11 mouse cellular contexts compared by ENCODE assay signal in the genomic region with DNA sequence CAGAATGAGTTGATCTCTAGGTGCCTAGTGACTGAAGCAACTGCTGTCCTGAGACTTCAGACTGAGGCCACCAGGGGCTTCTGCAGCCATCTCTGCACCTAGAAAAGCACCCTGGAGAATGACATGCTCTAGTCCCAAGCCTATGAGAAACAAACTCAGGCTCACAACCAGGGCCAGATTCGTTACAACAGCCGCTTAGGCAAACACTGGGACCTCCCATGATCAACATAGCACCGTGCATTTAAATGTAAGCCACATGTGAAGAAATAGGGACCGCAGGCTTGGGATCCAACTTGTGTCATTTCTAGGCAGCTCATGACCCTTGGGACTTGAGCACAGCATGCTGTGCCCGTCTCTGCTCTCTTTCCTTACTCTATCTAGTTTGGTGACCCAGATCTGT. TPM values are rescaled to one million over a fixed set of nuclear protein-coding genes. Genes with fewer than 3 reads are reported as not detected.
DNase-seq lines count a peak whose midpoint lies in the region; ATAC-seq and TF ChIP-seq lines count a peak whose summit lies in the region.
"Had no signal": no experiment of that assay in that cellular context is flagged by ENCODE, and none has a peak within 500 bp of the region (broad histone marks: within the 10 kb centered on the region; RNA-seq: fewer than 3 reads in every experiment).

No protein-coding gene starts in this region.

- H3K4me3 ChIP-seq in hindbrain, embryonic 13.5 days, result peak overlapping the region; percentile 57
- H3K4me3 ChIP-seq in hindbrain, embryonic 10.5 days, result no peak overlapping the region
- H3K4me3 ChIP-seq in cortical plate, adult 2 months (ENCODE audit: insufficient read depth, low read length), result peak overlapping the region; percentile 52; the same call in 1 of the 2 replicates
- H3K4me3 ChIP-seq in forebrain, embryonic 14.5 days (ENCODE audit: low read depth, low read length), result 0 out of 2 replicates have a peak overlapping the region, but pooled peaks have one; percentile 26
- no peak overlapping the region; the same call in 1 of the 2 replicates for H3K4me3 ChIP-seq in midbrain, embryonic 14.5 days (replicated peaks; ENCODE audit: low read depth, low read length)

- intact Hi-C loops in left cerebral cortex, postnatal 10 days (cut with DNase I), result no loop called here

- TF ChIP-seq CTCF in cortical plate, adult 2 months (IDR thresholded peaks at IDR 0.05; ENCODE audit: extremely low read depth, insufficient read depth, low read length), result no peak

- peak overlapping the region; percentile 79 for H3K27ac ChIP-seq in hindbrain, embryonic 13.5 days
- H3K27ac ChIP-seq in hindbrain, embryonic 10.5 days, result no peak overlapping the region
- H3K27ac ChIP-seq in cortical plate, adult 2 months (ENCODE audit: insufficient read depth, low read length), result no peak overlapping the region
- H3K27ac ChIP-seq in forebrain, embryonic 14.5 days (ENCODE audit: low read depth, low read length), result peak overlapping the region; percentile 85; the same call in 1 of the 2 replicates
- H3K27ac ChIP-seq in midbrain, embryonic 14.5 days (replicated peaks; ENCODE audit: low read depth, low read length), result peak overlapping the region; percentile 85; the same call in 1 of the 2 replicates

- no peak overlapping the region for H3K9ac ChIP-seq in hindbrain, embryonic 13.5 days
- H3K9ac ChIP-seq in forebrain, embryonic 14.5 days (ENCODE audit: low read length), result no peak overlapping the region
- H3K9ac ChIP-seq in midbrain, embryonic 14.5 days (replicated peaks; ENCODE audit: low read length), result no peak overlapping the region

- peak overlapping the region; percentile 90 for H3K4me2 ChIP-seq in hindbrain, embryonic 13.5 days
- peak overlapping the region; percentile 85 for H3K4me2 ChIP-seq in forebrain, embryonic 14.5 days (ENCODE audit: low read length)
- peak overlapping the region; percentile 91 for H3K4me2 ChIP-seq in midbrain, embryonic 14.5 days (ENCODE audit: low read length)

- H3K36me3 ChIP-seq in hindbrain, embryonic 13.5 days, result no peaks in the 10 kb centered on the region
- peaks cover 8% of the 10 kb centered on the region; the same call in 1 of the 2 replicates for H3K36me3 ChIP-seq in hindbrain, embryonic 10.5 days
- 0 out of 2 replicates have a peak, but pooled peaks cover 3% of the 10 kb centered on the region for H3K36me3 ChIP-seq in forebrain, embryonic 14.5 days (ENCODE audit: control insufficient read depth, insufficient read depth, low read length)
- H3K36me3 ChIP-seq in midbrain, embryonic 14.5 days (ENCODE audit: control insufficient read depth, insufficient read depth, low read length), result no peaks in the 10 kb centered on the region

- TF ChIP-seq POLR2A in cortical plate, adult 2 months (IDR thresholded peaks at IDR 0.05; ENCODE audit: extremely low read depth, insufficient read depth, low read length), result no peak

- H3K27me3 ChIP-seq in hindbrain, embryonic 13.5 days, result no peaks in the 10 kb centered on the region
- no peaks in the 10 kb centered on the region for H3K27me3 ChIP-seq in hindbrain, embryonic 10.5 days (ENCODE audit: insufficient read depth, poor library complexity, severe bottlenecking)
- H3K27me3 ChIP-seq in forebrain, embryonic 14.5 days (replicated peaks; ENCODE audit: control insufficient read depth, insufficient read depth, low read length), result no peaks in the 10 kb centered on the region
- no peaks in the 10 kb centered on the region for H3K27me3 ChIP-seq in midbrain, embryonic 14.5 days (ENCODE audit: control insufficient read depth, insufficient read depth, low read length)
- H3K27me3 ChIP-seq: CH12.LX had no signal

- WGBS in hindbrain, embryonic 13.5 days, result 82% methylated on average over 5 of the region's 5 CpGs
- WGBS in hindbrain, embryonic 10.5 days, result 76% methylated on average over 5 of the region's 5 CpGs
- WGBS in forebrain, embryonic 14.5 days, result 75% methylated on average over 5 of the region's 5 CpGs
- WGBS in midbrain, embryonic 14.5 days, result 89% methylated on average over 5 of the region's 5 CpGs

- no peak for ATAC-seq in hindbrain, embryonic 13.5 days (ENCODE audit: low FRiP score)
- no peak for ATAC-seq in forebrain, embryonic 14.5 days
- no peak for ATAC-seq in midbrain, embryonic 14.5 days (ENCODE audit: low FRiP score, low TSS enrichment)

- H3K9me3 ChIP-seq in hindbrain, embryonic 13.5 days, result no peaks in the 10 kb centered on the region
- H3K9me3 ChIP-seq in hindbrain, embryonic 10.5 days, result no peaks in the 10 kb centered on the region
- no peaks in the 10 kb centered on the region for H3K9me3 ChIP-seq in forebrain, embryonic 14.5 days (replicated peaks; ENCODE audit: control insufficient read depth, low read length)
- H3K9me3 ChIP-seq in midbrain, embryonic 14.5 days (ENCODE audit: control insufficient read depth, low read length), result no peaks in the 10 kb centered on the region

- H3K4me1 ChIP-seq in hindbrain, embryonic 13.5 days (replicated peaks), result peaks cover 66% of the 10 kb centered on the region
- peaks cover 75% of the 10 kb centered on the region for H3K4me1 ChIP-seq in hindbrain, embryonic 10.5 days (replicated peaks)
- peaks cover 19% of the 10 kb centered on the region for H3K4me1 ChIP-seq in cortical plate, adult 2 months (ENCODE audit: control insufficient read depth, insufficient read depth, low read length)
- peaks cover 59% of the 10 kb centered on the region for H3K4me1 ChIP-seq in forebrain, embryonic 14.5 days (ENCODE audit: control insufficient read depth, insufficient read depth, low read length)
- peaks cover 59% of the 10 kb centered on the region for H3K4me1 ChIP-seq in midbrain, embryonic 14.5 days (ENCODE audit: control insufficient read depth, insufficient read depth, low read length)

- DNase-seq in hindbrain, embryonic 10.5 days (ENCODE audit: low spot score), result no peak
- no peak for DNase-seq in forebrain, embryonic 14.5 days (ENCODE audit: low spot score)
- DNase-seq in midbrain, embryonic 14.5 days, result no peak
- DNase-seq in left cerebral cortex, postnatal 10 days (ENCODE audit: extremely low spot score in 1 of 2, low spot score in 2 of 2), result no peak
- DNase-seq in spleen, postnatal 36 days (ENCODE audit: low spot score in 2 of 2), result no peak
- no peak for DNase-seq in layer of hippocampus, adult 9-11 months
- DNase-seq: thymus, adult 18-20 months had no signal

RNA-seq across cellular contexts. Expression of a gene that starts 22.5 kb away (rescaled TPM):
- 5.1 and 5.9 TPM in 2 replicates for polyA plus RNA-seq in hindbrain, embryonic 13.5 days (2015; fragmentation: Nextera tagmentation; extraction: Ambion mirVana)
- 6.0 and 6.4 TPM in 2 replicates for polyA plus RNA-seq in hindbrain, embryonic 10.5 days (2016; fragmentation: Nextera tagmentation; extraction: Ambion mirVana)
- 3.2 and 3.4 TPM in 2 replicates for polyA plus RNA-seq in cortical plate, adult 2 months (2012; rRNA removed)
- polyA plus RNA-seq in forebrain, embryonic 14.5 days (2014; fragmentation: Nextera tagmentation; extraction: Ambion mirVana), result 5.3 and 5.4 TPM in 2 replicates
- polyA plus RNA-seq in midbrain, embryonic 14.5 days (2014; fragmentation: Nextera tagmentation; extraction: Ambion mirVana), result 5.3 and 5.6 TPM in 2 replicates
- total RNA-seq in left cerebral cortex, postnatal 10 days (2021), result 1 to 10 TPM; 3.3 to 3.7 TPM

RNA-seq across cellular contexts. Expression of a gene that starts 23.5 kb away (rescaled TPM):
- 46.2 and 50.1 TPM in 2 replicates for polyA plus RNA-seq in hindbrain, embryonic 13.5 days (2015; fragmentation: Nextera tagmentation; extraction: Ambion mirVana)
- 28.8 and 34.4 TPM in 2 replicates for polyA plus RNA-seq in hindbrain, embryonic 10.5 days (2016; fragmentation: Nextera tagmentation; extraction: Ambion mirVana)
- polyA plus RNA-seq in cortical plate, adult 2 months (2012; rRNA removed), result 44.7 and 49.1 TPM in 2 replicates
- 30.4 and 34.2 TPM in 2 replicates for polyA plus RNA-seq in forebrain, embryonic 14.5 days (2014; fragmentation: Nextera tagmentation; extraction: Ambion mirVana)
- 36.3 and 41.5 TPM in 2 replicates for polyA plus RNA-seq in midbrain, embryonic 14.5 days (2014; fragmentation: Nextera tagmentation; extraction: Ambion mirVana)
- total RNA-seq in left cerebral cortex, postnatal 10 days (2021), result 10 to 100 TPM; 48.9 to 51.3 TPM

RNA-seq across cellular contexts. Expression of a gene that starts 32.0 kb away (rescaled TPM):
- polyA plus RNA-seq in hindbrain, embryonic 13.5 days (2015; fragmentation: Nextera tagmentation; extraction: Ambion mirVana), result 41.2 and 41.3 TPM in 2 replicates
- 26.3 and 32.3 TPM in 2 replicates for polyA plus RNA-seq in hindbrain, embryonic 10.5 days (2016; fragmentation: Nextera tagmentation; extraction: Ambion mirVana)
- polyA plus RNA-seq in cortical plate, adult 2 months (2012; rRNA removed), result 57.9 and 63.4 TPM in 2 replicates
- 42.2 and 44.8 TPM in 2 replicates for polyA plus RNA-seq in forebrain, embryonic 14.5 days (2014; fragmentation: Nextera tagmentation; extraction: Ambion mirVana)
- polyA plus RNA-seq in midbrain, embryonic 14.5 days (2014; fragmentation: Nextera tagmentation; extraction: Ambion mirVana), result 46.2 and 64.4 TPM in 2 replicates
- 10 to 100 TPM; 46.5 to 46.9 TPM for total RNA-seq in left cerebral cortex, postnatal 10 days (2021)

RNA-seq across cellular contexts. Expression of a gene that starts 39.7 kb away (rescaled TPM):
- 1.0 TPM in 1 of 2 replicates, not detected in the other for polyA plus RNA-seq in hindbrain, embryonic 13.5 days (2015; fragmentation: Nextera tagmentation; extraction: Ambion mirVana)
- not detected in 2 replicates for polyA plus RNA-seq in hindbrain, embryonic 10.5 days (2016; fragmentation: Nextera tagmentation; extraction: Ambion mirVana)
- polyA plus RNA-seq in cortical plate, adult 2 months (2012; rRNA removed), result 0.25 and 0.58 TPM in 2 replicates
- 0.25 and 0.32 TPM in 2 replicates for polyA plus RNA-seq in forebrain, embryonic 14.5 days (2014; fragmentation: Nextera tagmentation; extraction: Ambion mirVana)
- not detected in 2 replicates for polyA plus RNA-seq in midbrain, embryonic 14.5 days (2014; fragmentation: Nextera tagmentation; extraction: Ambion mirVana)
- total RNA-seq in left cerebral cortex, postnatal 10 days (2021), result 1 to 10 TPM; 1.7 to 3.4 TPM
- total RNA-seq: CH12.LX had no signal
- polyA plus RNA-seq: limb, embryonic 11.5 days had no signal

RNA-seq across cellular contexts. Expression of a gene that starts 46.0 kb away (rescaled TPM):
- 103 and 108 TPM in 2 replicates for polyA plus RNA-seq in hindbrain, embryonic 13.5 days (2015; fragmentation: Nextera tagmentation; extraction: Ambion mirVana)
- 41.4 and 66.7 TPM in 2 replicates for polyA plus RNA-seq in hindbrain, embryonic 10.5 days (2016; fragmentation: Nextera tagmentation; extraction: Ambion mirVana)
- polyA plus RNA-seq in cortical plate, adult 2 months (2012; rRNA removed), result 931 and 1,007 TPM in 2 replicates
- 86.9 and 98.4 TPM in 2 replicates for polyA plus RNA-seq in forebrain, embryonic 14.5 days (2014; fragmentation: Nextera tagmentation; extraction: Ambion mirVana)
- 107 and 153 TPM in 2 replicates for polyA plus RNA-seq in midbrain, embryonic 14.5 days (2014; fragmentation: Nextera tagmentation; extraction: Ambion mirVana)
- 100 to 1,000 TPM; 168 to 176 TPM for total RNA-seq in left cerebral cortex, postnatal 10 days (2021)

Comparison
In these comparisons a context has a peak if more than half of its experiments do, and no peak if none do; other contexts are left out.
1. H3K27ac ChIP-seq: peak in hindbrain, embryonic 13.5 days (single experiment), forebrain, embryonic 14.5 days (single experiment) and midbrain, embryonic 14.5 days (single experiment); none in hindbrain, embryonic 10.5 days (single experiment) and cortical plate, adult 2 months (single experiment).
2. H3K4me3 ChIP-seq: peak in hindbrain, embryonic 13.5 days (single experiment), cortical plate, adult 2 months (single experiment) and forebrain, embryonic 14.5 days (single experiment); none in hindbrain, embryonic 10.5 days (single experiment) and midbrain, embryonic 14.5 days (single experiment).
3. Peak in every context shown above with its lines, with median percentiles within 50 percentile points of each other: H3K4me2 ChIP-seq.